Mouse (Mus musculus): Measurements from ENCODE around the gene Fasn.

Gene Fasn

GRCm38 (mm10) chr11:120828416-120828815 lies 4.1 kb upstream of the Fasn start:
- DNase-seq (ENCODE audit: low read depth, low spot score): no peak

DNA sequence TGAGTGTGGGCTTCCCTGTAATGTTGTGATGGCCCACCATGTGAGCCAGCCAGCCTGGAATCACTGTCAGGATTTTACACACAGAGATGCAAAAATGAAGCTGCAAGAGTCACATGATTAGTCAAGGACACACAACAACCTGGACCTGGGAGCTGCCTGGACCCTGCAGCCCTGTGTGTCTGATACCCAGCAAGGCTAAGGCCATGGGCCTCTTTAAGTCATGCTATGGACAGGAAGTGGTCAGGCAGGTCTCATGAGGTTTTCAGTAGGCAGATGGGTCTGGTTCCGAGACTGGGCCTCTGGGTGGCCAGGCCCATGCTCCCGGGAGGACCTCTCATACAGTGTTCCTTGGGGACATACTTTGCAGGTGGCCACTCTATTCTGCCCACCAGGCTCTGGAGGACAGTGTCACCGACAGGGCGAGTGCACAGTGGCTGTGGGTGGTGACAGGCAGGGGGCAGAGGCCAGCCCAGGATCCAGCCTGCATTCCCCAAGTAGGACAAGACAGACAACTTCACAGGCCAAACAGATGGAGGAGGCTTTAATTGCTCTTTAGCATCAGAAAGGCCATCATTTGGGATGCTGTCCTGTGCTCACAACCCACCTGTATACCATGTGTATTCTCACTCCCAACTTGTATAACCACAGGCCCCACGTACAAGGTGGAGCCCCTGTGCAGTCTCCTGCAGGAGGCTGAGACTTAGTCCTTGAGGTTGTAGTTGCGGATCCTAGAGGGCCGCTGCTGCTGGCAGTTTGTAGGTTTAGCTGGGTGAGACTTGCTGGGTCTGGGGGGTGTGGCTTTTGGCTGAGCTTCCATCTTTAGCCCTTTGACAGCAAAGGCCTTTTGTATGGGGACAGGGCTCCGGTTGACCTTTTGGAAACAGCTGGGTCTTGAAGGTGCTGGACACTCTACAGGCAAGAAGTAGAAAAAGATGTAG lies 1.9 kb upstream of the Fasn start:
- DNase-seq (ENCODE audit: low read depth, low spot score): no peak

GRCm38 (mm10) chr11:120825289-120825863 lies 1.0 kb upstream of the Fasn start:
- peak; percentile 57 for DNase-seq (ENCODE audit: low read depth, low spot score)

DNA sequence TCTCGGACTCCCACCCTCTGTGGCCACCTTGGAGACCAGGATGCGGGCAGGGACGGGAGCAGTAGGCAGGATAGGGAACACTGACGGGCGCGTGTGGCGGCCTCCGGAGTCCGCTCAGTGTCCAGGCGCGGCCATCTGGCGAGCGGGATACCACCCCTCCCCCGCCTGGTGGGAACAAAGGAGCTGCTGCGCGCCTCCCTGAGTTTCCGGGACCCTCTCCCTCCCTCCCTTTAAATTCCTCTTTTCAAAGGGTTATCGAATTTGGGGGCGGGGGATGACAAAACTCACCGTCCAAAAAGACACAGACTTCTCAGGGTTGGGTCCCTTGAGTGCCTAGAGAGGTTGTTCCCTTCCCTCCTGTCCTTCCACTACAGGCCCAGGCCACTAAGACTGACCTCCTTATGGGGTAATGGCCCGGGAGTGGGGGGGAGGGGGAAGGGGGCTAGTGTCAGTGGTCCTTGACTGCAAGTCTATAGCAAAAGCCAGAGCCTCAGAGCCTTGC lies 491 bp upstream of the Fasn start:
- DNase-seq (ENCODE audit: low read depth, low spot score): no peak

DNA sequence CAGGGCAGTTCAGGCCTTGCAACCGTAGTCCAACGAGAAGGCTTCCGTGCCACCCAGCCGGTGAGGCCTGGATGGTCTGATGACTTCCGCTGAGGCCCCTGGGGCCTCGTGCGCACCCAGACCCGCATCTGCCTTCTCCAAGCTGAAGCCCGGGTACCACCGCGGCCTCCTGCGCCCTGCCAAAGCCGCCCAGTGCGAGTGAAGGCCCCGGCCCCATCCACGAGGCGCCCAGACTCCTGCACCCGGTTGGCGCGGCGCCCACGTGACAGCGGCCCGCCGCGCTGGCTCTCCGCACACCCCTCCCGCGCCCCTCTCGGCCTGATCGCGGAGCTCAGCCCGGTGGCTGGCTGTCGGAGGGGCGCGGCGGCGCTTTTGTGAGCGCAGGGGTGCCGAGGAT lies 798 bp downstream of the Fasn start:
- DNase-seq (ENCODE audit: low read depth, low spot score): no peak

DNA sequence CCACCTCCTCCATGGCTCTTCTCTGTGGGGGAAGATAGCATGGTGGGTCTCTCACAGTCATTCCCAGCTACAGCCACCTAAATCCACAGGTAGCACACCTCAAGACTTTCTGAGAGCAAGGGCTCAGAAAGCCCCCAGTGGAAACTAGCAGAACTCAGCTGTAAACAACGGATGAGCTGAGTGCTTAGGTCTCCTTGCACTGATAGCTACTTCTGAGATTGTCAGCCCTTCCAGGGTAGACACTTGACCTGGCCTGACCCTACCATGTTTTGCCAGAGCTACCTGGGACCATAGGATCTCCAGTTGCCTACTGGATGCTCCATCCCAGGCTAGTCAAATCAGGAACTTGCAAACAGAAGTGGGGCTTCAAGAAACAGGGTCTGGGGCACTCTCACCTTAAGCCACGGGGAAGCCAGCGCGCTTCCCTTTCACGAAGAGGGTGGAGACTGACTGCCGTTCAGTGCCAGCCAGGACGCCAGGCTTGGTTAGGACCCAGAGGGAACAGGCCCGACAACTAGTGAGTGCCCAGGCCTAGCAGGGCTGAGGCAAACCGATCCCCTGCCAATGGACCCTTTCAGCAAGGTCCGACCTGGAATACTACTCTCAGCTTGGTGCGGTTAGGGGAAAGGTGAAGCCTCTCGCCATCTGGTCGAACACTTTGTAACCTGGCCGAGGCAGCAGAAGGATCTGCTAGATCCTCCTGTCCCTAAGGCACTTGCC lies 1.4 kb downstream of the Fasn start:
- DNase-seq (ENCODE audit: low read depth, low spot score): no peak

DNA sequence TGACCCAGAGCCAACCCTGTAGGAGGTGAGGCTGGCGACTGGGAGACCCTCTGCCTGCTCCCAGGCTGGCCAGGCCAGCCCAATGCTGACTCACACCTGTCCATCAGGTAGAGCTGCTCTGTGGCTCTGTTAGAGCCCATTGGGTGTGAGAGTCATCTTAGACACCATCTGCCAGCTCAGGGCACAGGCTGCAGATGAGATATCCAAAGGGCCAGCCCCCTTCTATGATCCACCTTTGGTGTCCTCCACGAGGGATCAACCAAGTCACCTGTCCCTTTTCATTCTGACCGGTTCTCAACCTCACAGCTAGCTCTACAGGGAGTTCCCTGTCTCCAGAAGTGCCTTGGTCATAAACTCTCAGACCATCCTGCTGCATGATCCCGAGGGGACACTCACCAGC lies 2.0 kb downstream of the Fasn start:
- no peak for DNase-seq (ENCODE audit: low read depth, low spot score)

DNA sequence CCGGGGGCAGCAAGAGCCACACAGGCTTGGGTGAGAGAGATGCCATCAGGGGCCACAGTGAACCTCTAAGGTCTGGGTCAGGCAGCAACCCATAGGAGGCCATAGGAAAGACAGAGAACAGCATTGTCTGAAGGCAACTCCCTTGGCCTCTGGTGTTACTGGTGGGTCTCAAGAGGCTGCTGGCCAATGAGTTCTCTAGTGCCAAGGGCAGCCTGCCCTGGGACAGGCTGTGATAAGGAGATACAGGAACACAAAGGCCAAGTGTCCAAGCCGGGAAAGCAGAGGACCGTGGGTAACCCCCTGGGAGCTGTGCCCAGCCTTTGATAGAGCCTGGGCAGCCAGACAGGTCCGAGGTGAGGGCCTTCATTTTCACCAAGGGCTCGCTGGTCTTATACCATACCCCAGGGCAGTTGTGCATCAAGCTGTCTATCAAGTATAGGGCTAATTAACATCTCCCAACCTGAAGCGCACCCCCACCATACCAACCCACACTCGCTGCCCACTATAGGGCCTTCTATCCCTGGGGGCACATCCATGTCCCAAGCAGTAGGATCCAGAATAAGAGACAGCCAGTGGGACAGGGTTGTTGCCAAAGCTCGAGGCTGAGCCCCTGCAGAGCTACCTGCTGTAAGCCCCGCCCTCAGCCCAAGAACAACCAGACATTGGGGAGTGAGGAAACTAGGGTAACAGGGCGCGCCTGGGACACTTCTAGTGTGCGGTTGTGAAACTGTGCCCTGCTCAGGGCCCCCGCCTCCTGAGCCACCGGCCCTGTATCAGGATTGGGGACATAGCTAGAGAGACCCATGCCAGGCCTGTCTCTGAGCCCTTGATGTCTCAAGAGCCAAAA lies 3.0 kb downstream of the Fasn start:
- DNase-seq (ENCODE audit: low read depth, low spot score): no peak

DNA sequence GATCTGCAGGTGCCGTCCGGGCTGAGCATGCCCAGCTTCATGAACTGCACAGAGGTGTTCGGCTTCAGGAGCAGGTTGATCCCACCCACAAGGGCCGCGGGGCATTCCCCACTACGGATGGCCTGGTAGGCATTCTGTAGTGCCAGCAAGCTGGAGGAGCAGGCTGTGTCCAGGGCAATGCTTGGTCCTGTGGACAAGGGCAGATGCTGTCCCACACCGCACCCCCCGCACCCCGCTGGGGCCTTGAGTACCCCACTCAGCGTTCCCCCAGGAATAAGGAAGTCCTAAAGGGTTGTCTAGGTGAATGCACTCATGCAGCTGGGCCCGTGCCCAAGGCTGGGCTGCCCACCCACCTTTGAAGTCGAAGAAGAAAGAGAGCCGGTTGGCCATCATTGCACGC lies 3.8 kb downstream of the Fasn start:
- DNase-seq (ENCODE audit: low read depth, low spot score): no peak

DNA sequence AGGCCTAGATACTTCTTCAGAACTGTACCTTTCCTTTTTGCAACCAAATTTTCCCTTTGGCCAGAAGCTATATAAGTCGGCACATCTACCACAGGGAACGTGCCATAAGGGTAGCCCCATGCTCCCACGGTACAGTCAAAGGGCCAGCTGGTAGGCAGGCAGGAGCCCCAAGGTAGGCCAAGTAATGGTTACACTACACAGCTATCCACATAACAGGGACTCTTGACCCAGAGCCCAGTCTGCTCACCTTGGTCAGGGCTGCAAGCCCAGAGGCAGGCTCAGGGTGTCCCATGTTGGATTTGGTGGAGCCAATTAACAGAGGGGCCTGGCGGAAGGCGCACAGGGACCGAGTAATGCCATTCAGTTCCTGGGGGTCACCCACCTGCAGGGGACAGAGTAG lies 4.8 kb downstream of the Fasn start:
- no peak for DNase-seq (ENCODE audit: low read depth, low spot score)

GRCm38 (mm10) chr11:120818251-120818650 lies 6.1 kb downstream of the Fasn start:
- DNase-seq (ENCODE audit: low read depth, low spot score): no peak

DNA sequence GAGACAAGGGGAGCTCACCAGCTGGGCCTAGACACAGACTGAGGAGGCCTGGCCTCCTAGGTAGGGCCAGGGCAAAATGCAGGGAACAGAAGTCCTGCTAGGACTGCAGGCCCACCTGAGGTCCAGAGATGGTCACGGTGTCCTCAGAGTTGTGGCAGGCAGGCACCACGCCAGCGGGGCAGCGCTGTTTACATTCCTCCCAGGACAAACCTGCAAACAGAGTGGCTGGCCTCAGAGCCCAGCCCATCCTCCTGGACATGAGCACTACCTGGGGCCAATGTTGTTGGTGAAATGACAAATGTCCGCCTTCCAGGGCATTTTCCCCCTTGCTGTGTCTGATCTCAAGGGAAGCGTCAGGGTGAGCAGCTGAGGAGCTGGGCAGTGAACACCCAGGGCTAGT lies 7.0 kb downstream of the Fasn start:
- DNase-seq (ENCODE audit: low read depth, low spot score): no peak

DNA sequence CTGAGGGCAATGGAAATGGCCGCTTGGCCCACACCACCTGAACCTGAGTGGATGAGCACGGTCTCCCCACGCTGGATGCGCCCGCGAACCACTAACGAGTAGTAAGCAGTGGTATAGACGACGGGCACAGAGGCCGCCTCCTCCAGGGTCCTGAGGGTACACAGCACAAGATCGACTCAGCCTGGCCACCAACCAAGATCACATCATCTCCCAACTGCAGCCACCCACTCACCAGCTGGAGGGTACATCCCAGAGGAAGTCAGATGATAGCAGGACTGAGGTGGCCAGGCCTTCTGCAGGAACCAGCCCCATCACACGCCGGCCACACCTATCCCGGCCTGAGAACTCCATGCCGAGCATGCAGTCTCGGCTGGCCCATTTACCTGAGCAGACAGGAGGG lies 12.3 kb downstream of the Fasn start:
- DNase-seq (ENCODE audit: low read depth, low spot score): no peak

DNA sequence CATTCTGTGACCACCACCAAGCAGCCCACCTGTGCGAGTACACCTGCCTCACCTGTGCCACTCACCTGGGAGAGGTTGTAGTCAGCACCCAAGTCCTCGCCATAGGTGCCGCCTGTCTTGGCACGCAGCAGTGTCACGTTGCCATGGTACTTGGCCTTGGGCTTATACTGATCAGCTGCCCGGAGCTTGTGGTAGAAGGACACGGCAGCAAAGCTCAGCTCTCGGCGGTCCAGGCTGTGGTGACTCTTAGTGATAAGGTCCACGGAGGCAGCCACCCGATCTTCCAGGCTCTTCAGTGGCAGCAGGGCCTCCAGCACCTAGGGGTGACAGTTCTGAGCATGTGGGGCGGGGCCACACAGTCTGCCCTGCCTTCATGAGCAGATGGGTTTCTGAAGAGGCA lies 16.3 kb downstream of the Fasn start:
- DNase-seq (ENCODE audit: low read depth, low spot score): no peak

GRCm38 (mm10) chr11:120805375-120806298 lies 18.7 kb downstream of the Fasn start:
- DNase-seq (ENCODE audit: low read depth, low spot score): no peak

GRCm38 (mm10) chr11:120804769-120805168 lies 19.6 kb downstream of the Fasn start:
- no peak for DNase-seq (ENCODE audit: low read depth, low spot score)

DNA sequence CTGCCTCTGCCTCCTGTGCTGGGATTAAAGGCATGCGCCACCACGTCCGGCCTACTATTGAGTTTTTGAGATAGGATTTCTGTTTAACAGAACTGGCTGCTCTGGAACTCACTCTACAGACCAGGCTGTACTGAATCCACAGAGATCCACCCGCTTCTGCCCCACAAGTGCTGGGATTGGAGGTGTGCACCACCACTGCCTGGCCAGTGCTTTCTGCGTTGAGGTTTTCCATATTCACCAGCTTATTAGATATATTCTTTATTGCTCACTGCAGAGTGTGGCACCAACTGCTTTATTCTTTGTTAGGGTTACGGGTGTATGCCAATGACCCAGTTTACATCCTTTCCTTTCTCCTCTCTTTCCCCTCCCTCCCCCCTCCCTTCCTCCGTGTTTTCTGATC lies 20.1 kb downstream of the Fasn start:
- DNase-seq (ENCODE audit: low read depth, low spot score): no peak

DNA sequence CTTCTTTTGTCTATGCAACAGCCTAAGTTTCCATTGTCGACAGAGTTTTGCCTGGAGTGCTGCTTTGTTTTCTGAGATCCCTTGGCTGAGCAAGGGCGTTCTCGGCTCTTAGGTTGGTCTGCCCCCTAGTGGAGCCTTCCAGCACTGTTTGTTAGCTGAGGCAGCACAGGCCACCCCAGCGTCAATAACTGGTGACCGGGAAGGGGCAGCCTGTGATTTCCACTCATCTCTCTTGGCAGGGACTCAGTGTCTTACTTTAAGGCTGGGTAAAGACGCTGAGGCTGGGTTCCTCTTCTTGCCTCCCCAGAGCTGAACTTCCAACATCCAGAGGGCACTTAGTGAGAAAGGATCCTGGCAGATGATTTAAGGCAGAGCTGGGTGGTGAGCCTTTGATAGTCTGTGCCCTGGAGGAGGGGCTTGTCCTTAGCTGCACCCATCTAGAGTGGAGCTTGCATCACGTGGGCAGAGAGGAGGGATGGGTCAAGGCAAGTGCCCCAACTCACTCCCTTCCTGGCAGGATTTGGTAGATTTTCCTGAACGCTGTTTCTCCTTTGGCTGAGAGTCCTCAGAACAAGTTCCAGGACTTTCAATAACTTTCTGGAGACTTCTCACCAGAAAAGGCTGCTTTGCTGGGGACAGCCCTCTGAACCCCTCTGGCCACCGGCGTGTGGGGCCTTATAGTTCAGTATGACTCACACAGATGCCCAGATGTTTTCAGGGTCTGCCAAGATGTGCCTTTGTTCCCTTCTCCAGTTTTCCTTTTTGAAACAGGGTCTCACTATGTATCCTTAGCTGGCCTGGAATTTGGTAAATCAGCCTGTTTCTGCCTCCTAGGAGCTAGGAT lies 24.1 kb downstream of the Fasn start:
- peak; percentile 79 for DNase-seq (ENCODE audit: low read depth, low spot score)

- no peak for DNase-seq (ENCODE audit: low read depth, low spot score)
Measured at GRCm38 (mm10) chr11:120799316-120799890, 24.9 kb downstream of the Fasn start.

All from CD4-positive helper T cell, adult 2 months (primary cell).